Mouse (Mus musculus) thymus, postnatal 0 days (tissue): ENCODE measurements around the gene Fam98c. TPM values are rescaled to one million over a fixed set of nuclear protein-coding genes. Genes with fewer than 3 reads are reported as not detected.
"Not testable (repeated sequence)": the region's sequence is repeated elsewhere in the genome, so short reads cannot be mapped to it uniquely, and the experiment has no call there.

Experiments used
- DNase-seq: peaks from one replicate; pipeline ENCODE4 v3.0.0-alpha.2; 2015; ENCODE audit warnings: low spot score
- polyA plus RNA-seq: library from polyadenylated mRNA; unstranded; fragments of >200 nt; fragmentation: Nextera tagmentation; extraction: Ambion mirVana; gene quantifications from 2 replicates; pipeline ENCODE4 v1.2.1, GENCODE M21; 2015

The Fam98c gene
- polyA plus RNA-seq, result 49.7 and 54.4 TPM in 2 replicates

- DNase-seq, result peak; percentile 83
Observed at GRCm38 (mm10) chr7:29155838-29156782, at the start of gene Fam98c. Gene Fam98c, minus strand, starts transcription at chr7:29156234.

GRCm38 (mm10) chr7:29202577-29202976 lies 46.5 kb upstream of the Fam98c start:
- DNase-seq, result peak; percentile 48

GRCm38 (mm10) chr7:29194230-29194629 lies 38.2 kb upstream of the Fam98c start:
- not testable (repeated sequence) for DNase-seq

- not testable (repeated sequence) for DNase-seq
Observed at GRCm38 (mm10) chr7:29181323-29181722, 25.3 kb upstream of the Fam98c start.

GRCm38 (mm10) chr7:29180854-29181236 lies 24.8 kb upstream of the Fam98c start:
- DNase-seq, result no peak

- DNase-seq, result peak; percentile 99
Observed at GRCm38 (mm10) chr7:29180077-29180853, 24.2 kb upstream of the Fam98c start, which contains the start of gene Psmd8. Gene Psmd8, minus strand, starts transcription at chr7:29180701.

- peak; percentile 32 for DNase-seq
Observed at GRCm38 (mm10) chr7:29179323-29179722, 23.3 kb upstream of the Fam98c start.

- DNase-seq, result peak; percentile 19
Observed at GRCm38 (mm10) chr7:29178106-29178505, 22.1 kb upstream of the Fam98c start.

GRCm38 (mm10) chr7:29172390-29173016 lies 16.5 kb upstream of the Fam98c start:
- no peak for DNase-seq

GRCm38 (mm10) chr7:29171562-29172097 lies 15.6 kb upstream of the Fam98c start:
- no peak for DNase-seq

- DNase-seq, result peak; percentile 10
Observed at GRCm38 (mm10) chr7:29170755-29171561, 14.9 kb upstream of the Fam98c start.

- peak; percentile 21 for DNase-seq
Observed at GRCm38 (mm10) chr7:29170066-29170754, 14.2 kb upstream of the Fam98c start, which contains the start of the genes Ggn and Spred3. Gene Ggn, plus strand, starts transcription at chr7:29170210. Gene Spred3, minus strand, starts transcription at chr7:29170411.

GRCm38 (mm10) chr7:29169231-29170065 lies 13.4 kb upstream of the Fam98c start:
- DNase-seq, result peak; percentile 31

GRCm38 (mm10) chr7:29168791-29169230 lies 12.8 kb upstream of the Fam98c start:
- peak; percentile 18 for DNase-seq

GRCm38 (mm10) chr7:29168121-29168695 lies 12.2 kb upstream of the Fam98c start:
- DNase-seq, result no peak

- DNase-seq, result no peak
Observed at GRCm38 (mm10) chr7:29167656-29168055, 11.6 kb upstream of the Fam98c start.

- DNase-seq, result peak; percentile 56
Observed at GRCm38 (mm10) chr7:29162750-29163525, 6.9 kb upstream of the Fam98c start.
